17 mouse cellular contexts compared by ENCODE assay signal in genomic region chr3:147260958-147261595, GRCm38 (mm10).
"Had no signal": no experiment of that assay in that cellular context is flagged by ENCODE, and none has a peak within 500 bp of the region (broad histone marks: within the 10 kb centered on the region; RNA-seq: fewer than 3 reads in every experiment).

No protein-coding gene starts in this region.

- H3K4me2 ChIP-seq: kidney, embryonic 15.5 days; liver, embryonic 13.5 days; midbrain, embryonic 12.5 days; neural tube, embryonic 13.5 days; stomach, embryonic 15.5 days had no signal

- H3K27me3 ChIP-seq: kidney, embryonic 15.5 days; liver, embryonic 13.5 days; megakaryocyte, embryonic 14.5 days; midbrain, embryonic 12.5 days; neural tube, embryonic 13.5 days; stomach, embryonic 15.5 days had no signal

- H3K36me3 ChIP-seq: kidney, embryonic 15.5 days; liver, embryonic 13.5 days; midbrain, embryonic 12.5 days; neural tube, embryonic 13.5 days; stomach, embryonic 15.5 days had no signal

- H3K27ac ChIP-seq: kidney, embryonic 15.5 days; left cerebral cortex, adult 2 months; liver, embryonic 13.5 days; macrophage; midbrain, embryonic 12.5 days; neural tube, embryonic 13.5 days; stomach, embryonic 15.5 days had no signal

- ATAC-seq: liver, postnatal 0 days; midbrain, embryonic 16.5 days had no signal

- H3K9me3 ChIP-seq: kidney, embryonic 15.5 days; liver, embryonic 13.5 days; midbrain, embryonic 12.5 days; neural tube, embryonic 13.5 days; stomach, embryonic 15.5 days had no signal

- DNase-seq: kidney, adult 2 months; kidney, postnatal 14 days; liver; liver, embryonic 13.5 days; liver, postnatal 0 days; retina, postnatal 1 day; right cerebral cortex, postnatal 4 days; thymus, adult 2 months; thymus, postnatal 25 days had no signal

- H3K4me3 ChIP-seq: kidney, embryonic 15.5 days; left cerebral cortex, adult 2 months; liver, embryonic 13.5 days; megakaryocyte, embryonic 14.5 days; midbrain, embryonic 12.5 days; neural tube, embryonic 13.5 days; stomach, embryonic 15.5 days had no signal

- H3K9ac ChIP-seq: kidney, embryonic 15.5 days; liver, embryonic 13.5 days; liver, postnatal 0 days; midbrain, embryonic 12.5 days; neural tube, embryonic 13.5 days; stomach, embryonic 15.5 days had no signal

- H3K4me1 ChIP-seq: kidney, embryonic 15.5 days; liver, embryonic 13.5 days; megakaryocyte, embryonic 14.5 days; midbrain, embryonic 12.5 days; neural tube, embryonic 13.5 days; stomach, embryonic 15.5 days had no signal
